Mouse (Mus musculus): ENCODE data around the gene Sox12.

DNA sequence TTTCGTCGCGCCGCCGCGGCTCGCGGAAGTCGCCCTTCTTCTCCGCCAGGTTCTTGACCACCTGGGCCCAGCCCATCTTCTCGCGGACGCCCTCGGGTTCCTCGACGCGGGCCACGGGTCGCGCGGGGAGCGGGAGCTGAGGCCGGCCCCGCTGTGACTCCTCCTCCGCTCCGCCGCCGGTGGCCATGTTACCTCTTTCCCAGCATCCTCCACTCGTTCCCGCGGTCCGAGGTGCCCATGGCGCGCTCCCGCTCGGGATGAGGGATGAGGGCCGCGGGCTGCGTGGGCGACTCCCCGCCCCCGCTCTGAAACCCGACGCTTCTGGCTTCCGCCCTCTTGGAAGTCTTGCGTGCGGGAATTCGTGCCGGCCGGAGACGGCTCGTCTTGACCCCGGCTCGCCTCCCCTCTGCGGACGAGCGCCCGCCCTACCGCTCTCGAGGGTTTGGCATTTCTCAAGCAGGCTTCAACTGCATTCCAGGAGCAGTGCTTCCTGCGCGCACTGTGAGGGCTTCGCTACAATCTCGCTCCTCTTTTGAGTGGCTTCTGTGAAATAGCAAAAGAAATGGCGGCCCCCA is 16.8 kb upstream of the Sox12 start, which contains the start of gene Zcchc3:
- no peak for TF ChIP-seq CTCF (IDR thresholded peaks at IDR 0.05; ENCODE audit: insufficient read depth, low read depth, low read length)
- peak; percentile 76 for TF ChIP-seq POLR2A (IDR thresholded peaks at IDR 0.05; ENCODE audit: insufficient read depth, low read depth, low read length)
